In genomic region chr15:95874726-95875125, GRCm38 (mm10) we compare ENCODE assay signal across 32 mouse cellular contexts.
DNase-seq lines count a peak whose midpoint lies in the region; ATAC-seq and TF ChIP-seq lines count a peak whose summit lies in the region.
"Had no signal": no experiment of that assay in that cellular context is flagged by ENCODE, and none has a peak within 500 bp of the region (broad histone marks: within the 10 kb centered on the region; RNA-seq: fewer than 3 reads in every experiment).

No protein-coding gene starts in this region.

- no peak for TF ChIP-seq EP300 in stomach, postnatal 0 days (optimal IDR thresholded peaks at IDR 0.05)

- no peaks in the 10 kb centered on the region for H3K4me1 ChIP-seq in forebrain, embryonic 11.5 days (replicated peaks; ENCODE audit: control insufficient read depth, insufficient read depth, low read length)
- H3K4me1 ChIP-seq in forebrain, embryonic 15.5 days, result no peaks in the 10 kb centered on the region
- H3K4me1 ChIP-seq in heart, embryonic 15.5 days (replicated peaks), result peaks cover 21% of the 10 kb centered on the region
- 0 out of 2 replicates have a peak, but pooled peaks cover 2% of the 10 kb centered on the region for H3K4me1 ChIP-seq in lung, embryonic 14.5 days (ENCODE audit: insufficient read depth)
- H3K4me1 ChIP-seq in stomach, postnatal 0 days (replicated peaks; ENCODE audit: control insufficient read depth, insufficient read depth), result no peaks in the 10 kb centered on the region
- no peaks in the 10 kb centered on the region; the same call in 1 of the 2 replicates for H3K4me1 ChIP-seq in hindbrain, embryonic 13.5 days (replicated peaks)
- H3K4me1 ChIP-seq: midbrain, embryonic 12.5 days; neural tube, embryonic 13.5 days; stomach, embryonic 15.5 days had no signal

- H3K9ac ChIP-seq in forebrain, embryonic 11.5 days (ENCODE audit: low read length), result no peak overlapping the region
- H3K9ac ChIP-seq in forebrain, embryonic 15.5 days (replicated peaks), result no peak overlapping the region
- H3K9ac ChIP-seq in heart, embryonic 15.5 days, result no peak overlapping the region
- H3K9ac ChIP-seq in lung, embryonic 14.5 days, result no peak overlapping the region
- no peak overlapping the region for H3K9ac ChIP-seq in stomach, postnatal 0 days (ENCODE audit: low read length)
- H3K9ac ChIP-seq in hindbrain, embryonic 13.5 days, result no peak overlapping the region
- H3K9ac ChIP-seq: liver, embryonic 14.5 days; lung, embryonic 15.5 days; midbrain, embryonic 12.5 days; neural tube, embryonic 13.5 days; stomach, embryonic 15.5 days had no signal

- DNase-seq in forebrain, embryonic 11.5 days (ENCODE audit: low spot score), result peak; percentile 40
- no peak for DNase-seq in heart, adult 11 months
- peak; percentile 40 for DNase-seq in lung, embryonic 14.5 days
- DNase-seq in lung, adult 18-20 months, result no peak
- peak; percentile 11 for DNase-seq in stomach, postnatal 0 days (ENCODE audit: low spot score)
- DNase-seq: adrenal gland, postnatal 14 days; cerebellum, adult 11 months; cerebellum, adult 9-10 months; embryo, embryonic 11 days; gastrocnemius, postnatal 25 days; heart, adult 18-20 months; kidney, adult 18-20 months; kidney, postnatal 36 days; liver; lung, postnatal 4 days; retina, postnatal 1 day; right cerebral cortex, postnatal 14 days; thymus, postnatal 14 days had no signal

- TF ChIP-seq CTCF in lung, embryonic 14.5 days (IDR thresholded peaks at IDR 0.05; ENCODE audit: low read depth), result no peak
- no peak for TF ChIP-seq CTCF in stomach, postnatal 0 days (IDR thresholded peaks at IDR 0.05; ENCODE audit: low read depth)

- H3K27me3 ChIP-seq in forebrain, embryonic 11.5 days (ENCODE audit: control insufficient read depth, insufficient read depth, low read length), result no peaks in the 10 kb centered on the region
- H3K27me3 ChIP-seq in forebrain, embryonic 15.5 days, result no peaks in the 10 kb centered on the region
- no peaks in the 10 kb centered on the region for H3K27me3 ChIP-seq in heart, embryonic 15.5 days
- H3K27me3 ChIP-seq in lung, embryonic 14.5 days (ENCODE audit: insufficient read depth, low read length), result no peaks in the 10 kb centered on the region
- no peaks in the 10 kb centered on the region for H3K27me3 ChIP-seq in stomach, postnatal 0 days (ENCODE audit: control insufficient read depth, insufficient read depth, low read length)
- H3K27me3 ChIP-seq in hindbrain, embryonic 13.5 days, result no peaks in the 10 kb centered on the region
- H3K27me3 ChIP-seq: CH12.LX; lung, embryonic 15.5 days; megakaryocyte, embryonic 14.5 days; midbrain, embryonic 12.5 days; neural tube, embryonic 13.5 days; Patski; stomach, embryonic 15.5 days had no signal

- no peak overlapping the region for H3K27ac ChIP-seq in forebrain, embryonic 11.5 days (ENCODE audit: low read depth, low read length)
- no peak overlapping the region for H3K27ac ChIP-seq in forebrain, embryonic 15.5 days (replicated peaks)
- 0 out of 2 replicates have a peak overlapping the region, but pooled peaks have one; percentile 1 for H3K27ac ChIP-seq in heart, embryonic 15.5 days
- peak overlapping the region; percentile 20; the same call in 1 of the 2 replicates for H3K27ac ChIP-seq in lung, embryonic 14.5 days (ENCODE audit: low read depth)
- no peak overlapping the region for H3K27ac ChIP-seq in stomach, postnatal 0 days (replicated peaks)
- H3K27ac ChIP-seq in hindbrain, embryonic 13.5 days, result no peak overlapping the region
- H3K27ac ChIP-seq: hindbrain, embryonic 10.5 days; liver, embryonic 14.5 days; lung, embryonic 15.5 days; midbrain, embryonic 12.5 days; neural tube, embryonic 13.5 days; stomach, embryonic 15.5 days had no signal

- H3K4me3 ChIP-seq in forebrain, embryonic 11.5 days (ENCODE audit: low read depth, low read length), result no peak overlapping the region
- H3K4me3 ChIP-seq in forebrain, embryonic 15.5 days, result no peak overlapping the region
- no peak overlapping the region for H3K4me3 ChIP-seq in heart, embryonic 15.5 days
- no peak overlapping the region for H3K4me3 ChIP-seq in lung, embryonic 14.5 days (ENCODE audit: low read depth, low read length)
- H3K4me3 ChIP-seq in stomach, postnatal 0 days (ENCODE audit: low read depth, low read length), result no peak overlapping the region
- H3K4me3 ChIP-seq in hindbrain, embryonic 13.5 days, result no peak overlapping the region
- H3K4me3 ChIP-seq: hindbrain, embryonic 10.5 days; lung, embryonic 15.5 days; megakaryocyte, embryonic 14.5 days; midbrain, embryonic 12.5 days; neural tube, embryonic 13.5 days; stomach, embryonic 15.5 days had no signal

- H3K36me3 ChIP-seq in forebrain, embryonic 11.5 days (ENCODE audit: control insufficient read depth, insufficient read depth, low read length), result no peaks in the 10 kb centered on the region
- no peaks in the 10 kb centered on the region for H3K36me3 ChIP-seq in forebrain, embryonic 15.5 days
- no peaks in the 10 kb centered on the region for H3K36me3 ChIP-seq in heart, embryonic 15.5 days
- H3K36me3 ChIP-seq in lung, embryonic 14.5 days (ENCODE audit: insufficient read depth), result no peaks in the 10 kb centered on the region
- no peaks in the 10 kb centered on the region for H3K36me3 ChIP-seq in stomach, postnatal 0 days (ENCODE audit: control insufficient read depth, insufficient read depth, low read length)
- H3K36me3 ChIP-seq in hindbrain, embryonic 13.5 days, result no peaks in the 10 kb centered on the region
- H3K36me3 ChIP-seq: hindbrain, embryonic 10.5 days; lung, embryonic 15.5 days; midbrain, embryonic 12.5 days; neural tube, embryonic 13.5 days; stomach, embryonic 15.5 days had no signal

- no peak for ATAC-seq in forebrain, embryonic 11.5 days (replicated peaks; ENCODE audit: low FRiP score)
- ATAC-seq in forebrain, embryonic 15.5 days (replicated peaks), result no peak
- ATAC-seq in heart, embryonic 15.5 days (replicated peaks; ENCODE audit: insufficient number of reproducible peaks, insufficient read depth, low FRiP score, low read depth), result no peak
- ATAC-seq in lung, embryonic 14.5 days (ENCODE audit: insufficient read depth), result 0 out of 2 replicates have a peak, but pooled peaks have one; percentile 33
- ATAC-seq in stomach, postnatal 0 days (ENCODE audit: low FRiP score, low TSS enrichment), result no peak
- ATAC-seq in hindbrain, embryonic 13.5 days (ENCODE audit: low FRiP score), result no peak
- ATAC-seq: forebrain, embryonic 14.5 days; hindbrain, embryonic 16.5 days; Patski had no signal

- H3K4me2 ChIP-seq in forebrain, embryonic 11.5 days (ENCODE audit: low read depth, low read length, severe bottlenecking), result no peak overlapping the region
- H3K4me2 ChIP-seq in forebrain, embryonic 15.5 days (replicated peaks), result no peak overlapping the region
- H3K4me2 ChIP-seq in heart, embryonic 15.5 days, result no peak overlapping the region
- no peak overlapping the region for H3K4me2 ChIP-seq in lung, embryonic 14.5 days
- H3K4me2 ChIP-seq in stomach, postnatal 0 days (replicated peaks; ENCODE audit: low read depth), result no peak overlapping the region
- no peak overlapping the region for H3K4me2 ChIP-seq in hindbrain, embryonic 13.5 days
- H3K4me2 ChIP-seq: lung, embryonic 15.5 days; midbrain, embryonic 12.5 days; neural tube, embryonic 13.5 days; stomach, embryonic 15.5 days had no signal

- H3K9me3 ChIP-seq in forebrain, embryonic 11.5 days (ENCODE audit: control insufficient read depth, low read length), result no peaks in the 10 kb centered on the region
- H3K9me3 ChIP-seq in forebrain, embryonic 15.5 days, result no peaks in the 10 kb centered on the region
- no peaks in the 10 kb centered on the region for H3K9me3 ChIP-seq in heart, embryonic 15.5 days (replicated peaks)
- H3K9me3 ChIP-seq in lung, embryonic 14.5 days (ENCODE audit: low read depth, low read length), result no peaks in the 10 kb centered on the region
- H3K9me3 ChIP-seq in stomach, postnatal 0 days (ENCODE audit: control insufficient read depth, low read length), result no peaks in the 10 kb centered on the region
- no peaks in the 10 kb centered on the region for H3K9me3 ChIP-seq in hindbrain, embryonic 13.5 days
- H3K9me3 ChIP-seq: hindbrain, embryonic 10.5 days; lung, embryonic 15.5 days; megakaryocyte, embryonic 14.5 days; midbrain, embryonic 12.5 days; neural tube, embryonic 13.5 days; stomach, embryonic 15.5 days had no signal

- WGBS in forebrain, embryonic 11.5 days, result 86% methylated on average over 8 of the region's 8 CpGs
- WGBS in forebrain, embryonic 15.5 days, result 83% methylated on average over 8 of the region's 8 CpGs
- 50% methylated on average over 8 of the region's 8 CpGs for WGBS in heart, embryonic 15.5 days
- 38% methylated on average over 8 of the region's 8 CpGs for WGBS in lung, embryonic 14.5 days
- WGBS in stomach, postnatal 0 days, result 66% methylated on average over 8 of the region's 8 CpGs
- 83% methylated on average over 8 of the region's 8 CpGs for WGBS in hindbrain, embryonic 13.5 days

Comparison
In these comparisons a context has a peak if more than half of its experiments do, and no peak if none do; other contexts are left out.
1. DNase-seq: peak in forebrain, embryonic 11.5 days (single experiment), lung, embryonic 14.5 days (single experiment) and stomach, postnatal 0 days (single experiment); none in heart, adult 11 months (single experiment) and lung, adult 18-20 months (0 of 2).
2. H3K27ac ChIP-seq: peak in heart, embryonic 15.5 days (single experiment) and lung, embryonic 14.5 days (single experiment); none in forebrain, embryonic 11.5 days (single experiment), forebrain, embryonic 15.5 days (single experiment), stomach, postnatal 0 days (single experiment) and hindbrain, embryonic 13.5 days (single experiment).